Mouse (Mus musculus) urinary bladder, postnatal 10 days (tissue): Measurements from ENCODE around the gene Gps2.

Experiments
- DNase-seq: peaks from one replicate; pipeline ENCODE4 v3.0.0; 2022; ENCODE audit warnings: low spot score

Gene Gps2

DNA sequence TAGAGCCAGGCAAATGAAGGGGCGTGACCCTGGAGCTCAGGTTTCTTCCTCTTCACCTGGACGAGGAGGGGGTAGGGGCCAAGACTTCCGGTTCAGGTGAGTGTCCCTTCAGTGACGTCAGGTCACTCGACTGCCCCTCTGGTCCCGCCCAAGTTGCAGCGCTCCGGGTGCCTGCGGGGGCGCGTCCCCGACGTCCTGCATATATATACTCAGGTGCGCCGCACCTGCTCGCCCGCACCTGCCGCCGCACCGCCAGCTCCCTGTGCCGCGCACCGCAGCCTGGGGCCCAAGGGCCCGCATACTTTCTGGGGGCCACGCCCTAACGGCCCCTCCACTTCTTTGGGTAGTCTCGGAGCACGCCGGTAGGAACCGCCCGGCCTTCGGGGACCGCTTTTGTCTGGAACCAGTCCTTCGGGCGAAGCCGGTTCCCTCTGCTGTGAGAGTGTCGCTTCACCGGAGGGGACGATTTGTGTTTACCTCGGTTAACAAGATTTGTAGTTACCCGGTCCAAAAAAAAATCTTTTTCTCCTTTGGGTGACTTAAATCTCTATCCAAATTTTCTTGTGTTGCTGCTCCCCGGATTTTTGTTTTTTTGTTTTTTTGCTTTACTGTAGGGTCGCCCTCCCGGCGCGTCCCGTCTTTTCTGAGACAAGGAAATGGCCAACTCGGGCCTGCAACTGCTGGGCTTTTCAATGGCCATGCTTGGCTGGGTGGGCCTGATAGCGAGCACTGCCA, 51.8 kb downstream of the Gps2 start:
- no peak for DNase-seq
